Mouse (Mus musculus) embryonic fibroblast, embryonic 13.5 days (primary cell): ENCODE measurements around the gene Ficd.

ENCODE experiments used
- CTCF ChIP-seq: IDR thresholded peaks from 2 replicates; pipeline ENCODE4 v1.5.1; 2011; ENCODE audit warnings: mild to moderate bottlenecking, control low read depth, low read length, moderate library complexity, borderline replicate concordance; ENCODE audit not compliant: insufficient read depth
- POLR2A ChIP-seq: IDR thresholded peaks from 2 replicates; pipeline ENCODE4 v1.6.1; 2011; ENCODE audit warnings: low read depth, mild to moderate bottlenecking, control low read depth, low read length, moderate library complexity

GRCm38 (mm10) chr5:113781875-113782274 is 46.3 kb downstream of the Ficd start:
- no peak for TF ChIP-seq POLR2A
- no peak for TF ChIP-seq CTCF
